Mouse (Mus musculus) CH12.LX (cell line): ENCODE measurements around the gene Il4i1. TPM values are rescaled to one million over a fixed set of nuclear protein-coding genes. Genes with fewer than 3 reads are reported as not detected.

Experiments
- DNase-seq: peaks from one replicate; pipeline ENCODE4 v3.0.0-alpha.2; 2013; ENCODE audit errors: extremely low read depth
- H3K27ac ChIP-seq: 2 replicates; pipeline ENCODE4 v1.5.1; 2012; ENCODE audit warnings: low read depth, mild to moderate bottlenecking, control low read depth, moderate library complexity; ENCODE audit not compliant: insufficient read depth
- H3K27me3 ChIP-seq: replicated peaks from 2 replicates; pipeline ENCODE3; 2012; ENCODE audit warnings: inconsistent platforms
- H3K36me3 ChIP-seq, 2 experiments: replicated peaks in 1 of 2; 2 replicates each; pipeline versions ENCODE3 to v1.6.1; 2012; ENCODE audit warnings: inconsistent platforms in 1 of 2, low read length in 1 of 2, mild to moderate bottlenecking in 1 of 2, mixed read lengths in 1 of 2, moderate library complexity in 1 of 2; ENCODE audit not compliant: control insufficient read depth in 1 of 2, insufficient read depth in 1 of 2
- H3K4me1 ChIP-seq, 2 experiments: 2 replicates each; pipeline ENCODE4 v1.6.1; 2012; ENCODE audit warnings: inconsistent platforms in 1 of 2, moderate library complexity in 1 of 2; ENCODE audit not compliant: insufficient read depth in 2 of 2, control insufficient read depth in 1 of 2
- H3K4me2 ChIP-seq: 2 replicates; pipeline ENCODE4 v1.6.1; 2012; ENCODE audit warnings: low read depth, mild to moderate bottlenecking, control low read depth; ENCODE audit not compliant: poor library complexity, insufficient read depth, severe bottlenecking
- H3K4me3 ChIP-seq, 3 experiments: fragments of 150-350 bp in 1 of 3; sonication (generic) in 1 of 3; replicated peaks in 1 of 3; 2 replicates each; pipeline versions ENCODE3 to v1.5.1; 2011 to 2012; ENCODE audit warnings: low read depth in 2 of 3, low read length in 2 of 3, mild to moderate bottlenecking in 2 of 3, moderate library complexity in 2 of 3, control low read depth in 1 of 3, improper control_type of control experiment in 1 of 3, inconsistent platforms in 1 of 3, mixed read lengths in 1 of 3; ENCODE audit not compliant: poor library complexity in 1 of 3
- H3K79me2 ChIP-seq: replicated peaks from 2 replicates; pipeline ENCODE4 v1.6.1; 2012; ENCODE audit warnings: mild to moderate bottlenecking, moderate library complexity; ENCODE audit not compliant: control insufficient read depth, poor library complexity, insufficient read depth, severe bottlenecking; ENCODE audit errors: extremely low read depth
- H3K9ac ChIP-seq: 2 replicates; pipeline ENCODE4 v1.6.1; 2012; ENCODE audit warnings: low read depth, mild to moderate bottlenecking, control low read depth, moderate library complexity; ENCODE audit not compliant: insufficient read depth
- H3K9me3 ChIP-seq: replicated peaks from 2 replicates; pipeline ENCODE3; 2012; ENCODE audit warnings: low read length, inconsistent platforms, mixed read lengths
- CTCF ChIP-seq, 2 experiments: IDR thresholded peaks in 1 of 2; conservative IDR thresholded peaks in 1 of 2; 2 replicates each; pipeline ENCODE4 v1.5.1; 2011 to 2012; ENCODE audit warnings: low read depth in 2 of 2, low read length in 2 of 2, improper control_type of control experiment in 1 of 2, inconsistent platforms in 1 of 2, mild to moderate bottlenecking in 1 of 2, moderate library complexity in 1 of 2
- ETS1 ChIP-seq: conservative IDR thresholded peaks from 2 replicates; pipeline ENCODE4 v1.6.1; 2012; ENCODE audit warnings: low read depth, mild to moderate bottlenecking, inconsistent platforms, low read length, improper control_type of control experiment, moderate library complexity
- JUND ChIP-seq: conservative IDR thresholded peaks from 2 replicates; pipeline ENCODE4 v1.6.1; 2011; ENCODE audit warnings: low read depth, low read length, improper control_type of control experiment
- MAFK ChIP-seq: IDR thresholded peaks from 2 replicates; pipeline ENCODE4 v1.6.1; 2011; ENCODE audit warnings: low read length, improper control_type of control experiment; ENCODE audit not compliant: insufficient replicate concordance
- MAX ChIP-seq: IDR thresholded peaks from 2 replicates; pipeline ENCODE4 v1.6.1; 2011; ENCODE audit warnings: low read length, improper control_type of control experiment
- NELFE ChIP-seq: IDR thresholded peaks from 2 replicates; pipeline ENCODE4 v1.6.1; 2011; ENCODE audit warnings: low read depth, low read length, improper control_type of control experiment
- PAX5 ChIP-seq: IDR thresholded peaks from 2 replicates; pipeline ENCODE4 v1.6.1; 2012; ENCODE audit warnings: low read length, inconsistent platforms, mixed read lengths
- POLR2AphosphoS2 ChIP-seq: IDR thresholded peaks from 2 replicates; pipeline ENCODE4 v1.6.1; 2011; ENCODE audit warnings: low read depth, low read length, improper control_type of control experiment
- RAD21 ChIP-seq: IDR thresholded peaks from 2 replicates; pipeline ENCODE4 v1.6.1; 2011; ENCODE audit warnings: low read depth, mild to moderate bottlenecking, low read length, improper control_type of control experiment, moderate library complexity
- TBP ChIP-seq: conservative IDR thresholded peaks from 2 replicates; pipeline ENCODE4 v1.6.1; 2011; ENCODE audit warnings: low read depth, low read length, improper control_type of control experiment
- USF1 ChIP-seq: IDR thresholded peaks from 2 replicates; pipeline ENCODE4 v1.6.1; 2014; ENCODE audit warnings: low read depth, mild to moderate bottlenecking, inconsistent platforms, low read length, improper control_type of control experiment
- USF2 ChIP-seq: conservative IDR thresholded peaks from 2 replicates; pipeline ENCODE4 v1.6.1; 2011; ENCODE audit warnings: low read depth, low read length, improper control_type of control experiment
- ZNF384 ChIP-seq: IDR thresholded peaks from 2 replicates; pipeline ENCODE4 v1.6.1; 2012; ENCODE audit warnings: low read depth, low read length, improper control_type of control experiment, inconsistent platforms
- dilution Hi-C: fragments of 300-500 bp; cut with MboI; formaldehyde crosslinking; loops from 2 replicates; pipeline ENCODE4 v1.14.3; 2020; ENCODE audit warnings: low sequenced_read_pairs; ENCODE audit not compliant: extremely low pct_unique_long_range_greater_than_20kb, extremely low pct_ligation_motif_present
- in situ Hi-C: fragments of 300-500 bp; cut with MboI; formaldehyde crosslinking; loops from 3 replicates; pipeline ENCODE4 v1.14.3; 2019; ENCODE audit warnings: low sequenced_read_pairs, low pct_ligation_motif_present, low pct_unique_long_range_greater_than_20kb, mixed read lengths
- polyA plus RNA-seq: library from polyadenylated mRNA; unstranded; fragments of >175 nt; gene quantifications from 2 replicates; pipeline ENCODE4 v1.2.1, GENCODE M21; 2012; ENCODE audit warnings: low read depth; ENCODE audit not compliant: insufficient read length
- total RNA-seq, 2 experiments: library from RNA; depleted of rRNA; stranded (reverse); fragments of 300-350 nt in 1 of 2; fragments of >200 nt in 1 of 2; gene quantifications; 2 replicates each; pipeline ENCODE4 v1.2.3; 2012 to 2014

Il4i1 gene
- total and polyA plus RNA-seq, 3 experiments, result 17.6 to 57.5 (median 49.2) TPM

- in situ Hi-C loops, result loop anchor here (10.0 kb wide), 1 partner anchor 102 kb away; no protein-coding TSS in a partner anchor
- H3K9me3 ChIP-seq, result no peaks in the 10 kb centered on the region
- H3K4me1 ChIP-seq, result peaks cover 18 to 51% of the 10 kb centered on the region in 2 experiments
- no peak overlapping the region for H3K9ac ChIP-seq
- dilution Hi-C loops, result no loop called here
- no peak for DNase-seq
- H3K79me2 ChIP-seq, result peaks cover 28% of the 10 kb centered on the region
- H3K27ac ChIP-seq, result no peak overlapping the region
- TF ChIP-seq JUND, result no peak
- TF ChIP-seq TBP, result no peak
- no peak for TF ChIP-seq ETS1
- H3K4me2 ChIP-seq, result no peak overlapping the region
- peaks cover 8 to 27% of the 10 kb centered on the region in 2 experiments for H3K36me3 ChIP-seq
- no peak overlapping the region for H3K4me3 ChIP-seq
- no peaks in the 10 kb centered on the region for H3K27me3 ChIP-seq
These were observed 36.3 kb downstream of the Il4i1 start for GRCm38 (mm10) chr7:44852259-44853027.

- DNase-seq, result no peak
- no peak for TF ChIP-seq NELFE
- no peak for TF ChIP-seq CTCF (conservative IDR thresholded peaks at IDR 0.05 in 1 of 2, IDR thresholded peaks at IDR 0.05 in 1 of 2; ENCODE audit: low read depth in 2 of 2, low read length in 2 of 2)
- TF ChIP-seq MAX, result no peak
- TF ChIP-seq ZNF384, result no peak
- peak; percentile 21; the same call in 1 of the 2 replicates for TF ChIP-seq POLR2AphosphoS2
- no peak for TF ChIP-seq PAX5
- TF ChIP-seq RAD21, result no peak
- dilution Hi-C loops (no loop called here), in situ Hi-C loops (loop anchor here (10.0 kb wide), 1 partner anchor 102 kb away; no protein-coding TSS in a partner anchor)
- H3K79me2 ChIP-seq, result peaks cover 23% of the 10 kb centered on the region
- peaks cover 18 to 50% of the 10 kb centered on the region in 2 experiments for H3K4me1 ChIP-seq
- peaks cover 8 to 24% of the 10 kb centered on the region in 2 experiments for H3K36me3 ChIP-seq
- no peaks in the 10 kb centered on the region for H3K27me3 ChIP-seq
- no peak overlapping the region for H3K4me2 ChIP-seq
- no peak overlapping the region for H3K27ac ChIP-seq
- H3K9me3 ChIP-seq, result no peaks in the 10 kb centered on the region
- H3K4me3 ChIP-seq, result no peak overlapping the region
- no peak overlapping the region for H3K9ac ChIP-seq
These were observed 36.9 kb downstream of the Il4i1 start for GRCm38 (mm10) chr7:44853065-44853464.

- peak; percentile 55 for TF ChIP-seq USF2
- TF ChIP-seq USF1, result peak; percentile 65
- no peak for TF ChIP-seq MAFK
- TF ChIP-seq, all 38 proteins: peak for 2
- Histone ChIP-seq H3K36me3 (peaks cover 8 to 27% of the 10 kb centered on the region in 2 experiments), H3K27ac (peak overlapping the region; percentile 91), H3K27me3 (no peaks in the 10 kb centered on the region), H3K79me2 (peaks cover 21% of the 10 kb centered on the region), H3K4me1 (peaks cover 18 to 57% of the 10 kb centered on the region in 2 experiments), H3K9me3 (no peaks in the 10 kb centered on the region), H3K4me3 (peak overlapping the region; percentile 66 to 72 (median 67)), H3K9ac (peak overlapping the region; percentile 72), H3K4me2 (peak overlapping the region; percentile 48)
- no peak for DNase-seq
- dilution Hi-C loops (no loop called here), in situ Hi-C loops (loop anchor here (10.0 kb wide), 1 partner anchor 101 kb away; no protein-coding TSS in a partner anchor)
These were observed 37.6 kb downstream of the Il4i1 start for GRCm38 (mm10) chr7:44853596-44854355.
